Mouse (Mus musculus): Measurements from ENCODE around the gene Cep63. TPM values are rescaled to one million over a fixed set of nuclear protein-coding genes. Genes with fewer than 3 reads are reported as not detected.
A peak's percentile ranks its signal among the peaks of the same experiment; 100 is the strongest.

Cep63 gene
- polyA plus RNA-seq (2015; fragmentation: Nextera tagmentation; extraction: Ambion mirVana), result 41.9 and 44.9 TPM in 2 replicates

DNA sequence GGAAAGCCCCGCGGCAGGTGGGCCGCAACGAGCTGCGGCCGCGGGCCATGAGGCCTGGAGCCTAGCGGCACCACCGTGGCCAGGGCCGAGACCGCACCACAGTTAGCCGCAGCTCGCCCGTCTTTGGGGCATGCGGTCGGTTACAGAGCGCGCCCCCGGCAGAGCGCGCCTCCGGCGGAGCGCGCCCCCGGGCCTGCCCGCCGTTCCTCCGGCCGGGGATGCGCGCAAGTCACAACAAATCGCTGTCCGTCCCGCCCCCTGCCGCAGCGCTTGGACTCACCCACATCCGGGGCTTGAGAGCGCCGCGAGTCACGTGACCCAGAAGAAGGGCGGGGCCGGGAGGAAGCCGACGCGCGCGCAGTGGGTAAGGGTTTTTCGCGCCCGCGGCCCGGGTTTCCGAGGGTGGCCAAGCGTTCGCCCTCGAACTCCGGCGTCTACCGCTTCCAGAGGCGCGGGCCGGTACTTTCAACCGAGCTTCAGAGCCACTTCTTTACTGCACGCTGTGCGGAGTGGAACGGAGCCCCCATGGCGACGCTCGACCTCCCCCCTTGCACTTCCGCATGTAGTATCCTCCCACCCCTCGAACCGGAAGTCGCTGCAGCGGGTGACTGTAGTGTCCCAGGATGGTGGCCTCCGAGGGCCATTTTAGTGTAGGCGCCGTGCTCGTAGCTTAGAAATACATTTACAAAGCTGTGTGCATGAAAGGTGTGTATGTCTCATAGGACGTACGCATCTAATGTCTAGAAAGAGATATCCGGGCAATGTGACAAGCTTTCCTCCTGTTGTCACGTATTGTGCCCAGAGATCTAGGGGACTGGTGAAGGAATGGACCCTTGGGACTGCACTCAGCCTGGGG is at the start of gene Cep63, which contains the start of gene Anapc13:
Gene Cep63 (minus strand): TSS at position 552 of the 856 bp plus-strand sequence.
Gene Anapc13 (plus strand): TSS at position 314 of the 856 bp plus-strand sequence.
- Histone ChIP-seq H3K36me3 (ENCODE audit: control insufficient read depth, insufficient read depth, low read length) (no peaks in the 10 kb centered on the region), H3K4me3 (replicated peaks; ENCODE audit: low read length) (peak within 1 kb of the TSS; percentile 95), H3K27me3 (ENCODE audit: control insufficient read depth, insufficient read depth, low read length) (no peaks in the 10 kb centered on the region), H3K9ac (ENCODE audit: low read length) (peak within 1 kb of the TSS; percentile 99), H3K4me1 (ENCODE audit: control insufficient read depth, insufficient read depth, low read length) (peaks cover 6% of the 10 kb centered on the region), H3K4me2 (ENCODE audit: low read depth, low read length) (peak within 1 kb of the TSS; percentile 84), H3K27ac (ENCODE audit: low read length) (peak within 1 kb of the TSS; percentile 93), H3K9me3 (replicated peaks; ENCODE audit: control insufficient read depth, low read length) (no peaks in the 10 kb centered on the region)
- peak; percentile 96 for ATAC-seq (ENCODE audit: insufficient read depth, low FRiP score)
- under 1% methylated on average over 80 of the region's 84 CpGs for WGBS

DNA sequence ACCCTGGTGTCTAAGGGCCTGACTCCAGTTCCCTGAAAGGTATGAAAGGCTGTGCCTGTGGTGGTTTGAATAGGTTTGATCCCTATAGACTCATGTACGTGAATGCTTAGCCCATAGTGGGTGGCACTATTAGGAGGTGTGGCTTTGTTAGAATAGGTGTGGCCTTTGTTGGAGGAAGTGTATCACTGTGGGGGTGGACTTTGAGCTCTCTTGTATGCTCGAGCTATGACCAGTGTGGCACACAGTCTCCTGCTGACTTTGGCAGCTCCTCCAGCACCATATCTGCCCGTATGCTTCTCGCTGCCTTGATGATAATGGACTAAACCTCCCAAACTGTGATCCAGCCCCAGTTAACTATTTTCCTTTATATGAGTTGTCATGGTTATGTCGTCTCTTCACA is 49.6 kb upstream of the Cep63 start:
- peak; percentile 25; the same call in 1 of the 2 replicates for ATAC-seq (ENCODE audit: insufficient read depth, low FRiP score)
- H3K9ac ChIP-seq (ENCODE audit: low read length), result no peak overlapping the region
- H3K27me3 ChIP-seq (ENCODE audit: control insufficient read depth, insufficient read depth, low read length), result no peaks in the 10 kb centered on the region
- no peaks in the 10 kb centered on the region for H3K9me3 ChIP-seq (replicated peaks; ENCODE audit: control insufficient read depth, low read length)
- WGBS, result 81% methylated on average over 5 of the region's 5 CpGs
- no peaks in the 10 kb centered on the region for H3K36me3 ChIP-seq (ENCODE audit: control insufficient read depth, insufficient read depth, low read length)
- peaks cover 5% of the 10 kb centered on the region; the same call in 1 of the 2 replicates for H3K4me1 ChIP-seq (ENCODE audit: control insufficient read depth, insufficient read depth, low read length)
- H3K4me2 ChIP-seq (ENCODE audit: low read depth, low read length), result no peak overlapping the region
- no peak overlapping the region for H3K27ac ChIP-seq (ENCODE audit: low read length)
- no peak overlapping the region for H3K4me3 ChIP-seq (replicated peaks; ENCODE audit: low read length)

DNA sequence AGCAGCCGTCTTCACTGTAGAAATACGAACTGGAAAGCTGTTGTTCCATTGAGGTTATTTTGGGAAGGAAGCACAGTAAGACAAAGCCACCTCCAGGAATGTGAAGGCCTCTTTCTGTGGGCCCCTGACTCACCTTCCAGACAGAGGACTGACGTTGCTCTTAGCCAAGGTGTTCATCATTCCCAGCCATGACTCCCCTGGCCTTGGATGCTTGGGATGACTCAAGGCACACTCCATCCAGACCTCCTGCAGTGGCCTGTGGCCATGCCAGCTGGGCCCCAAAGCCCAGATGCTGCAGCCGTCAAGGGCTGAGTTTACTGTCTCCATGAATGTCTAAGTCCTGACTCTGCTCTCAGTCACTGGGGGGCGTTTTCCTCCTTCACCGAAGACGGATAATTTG is 47.0 kb upstream of the Cep63 start:
- no peak for ATAC-seq (ENCODE audit: insufficient read depth, low FRiP score)
- Histone ChIP-seq H3K27ac (ENCODE audit: low read length) (no peak overlapping the region), H3K4me2 (ENCODE audit: low read depth, low read length) (no peak overlapping the region), H3K4me1 (ENCODE audit: control insufficient read depth, insufficient read depth, low read length) (peaks cover 5% of the 10 kb centered on the region; the same call in 1 of the 2 replicates), H3K4me3 (replicated peaks; ENCODE audit: low read length) (no peak overlapping the region), H3K27me3 (ENCODE audit: control insufficient read depth, insufficient read depth, low read length) (no peaks in the 10 kb centered on the region), H3K36me3 (ENCODE audit: control insufficient read depth, insufficient read depth, low read length) (no peaks in the 10 kb centered on the region), H3K9me3 (replicated peaks; ENCODE audit: control insufficient read depth, low read length) (no peaks in the 10 kb centered on the region), H3K9ac (ENCODE audit: low read length) (no peak overlapping the region)
- 58% methylated on average over 7 of the region's 7 CpGs for WGBS

DNA sequence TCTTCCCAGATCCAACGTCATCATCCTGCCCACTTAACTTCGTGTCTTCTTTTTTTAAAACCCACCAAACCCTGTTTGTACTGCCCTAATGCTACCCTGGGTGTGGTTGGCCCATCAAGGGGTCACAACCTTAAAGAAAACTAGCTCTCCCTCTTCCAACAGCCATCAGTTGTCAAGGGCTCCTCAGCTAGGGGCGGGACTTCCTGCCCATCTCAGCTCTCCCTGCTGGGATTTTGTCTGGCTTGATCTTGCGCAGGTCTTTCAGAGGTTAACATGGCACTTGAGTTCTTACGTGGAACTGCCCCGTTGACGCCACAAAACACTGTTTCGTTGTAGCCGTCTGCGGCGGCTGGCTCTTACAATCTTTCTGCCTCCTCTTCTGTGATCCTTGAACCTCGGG is 42.6 kb upstream of the Cep63 start:
- H3K27ac ChIP-seq (ENCODE audit: low read length), result no peak overlapping the region
- WGBS, result 84% methylated on average over 12 of the region's 12 CpGs

DNA sequence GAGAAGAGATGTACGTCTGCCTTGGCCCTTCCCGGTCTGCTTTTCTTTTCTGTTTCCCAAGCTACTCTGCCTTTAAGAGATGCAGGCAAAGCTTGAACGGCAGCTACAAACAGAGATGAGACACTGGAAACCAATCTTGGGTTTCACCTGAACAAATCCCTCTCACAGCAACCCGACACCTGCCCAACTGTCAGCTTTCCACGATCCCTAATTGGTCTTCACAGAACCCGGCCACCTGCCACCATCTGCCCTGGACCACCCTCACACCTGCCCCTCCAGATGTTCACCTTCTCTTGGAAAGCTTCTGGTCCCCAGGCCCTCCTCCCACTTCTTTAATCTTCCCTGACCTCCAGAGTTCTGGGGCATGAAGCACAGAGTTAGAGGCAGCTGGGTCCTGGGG is 41.8 kb upstream of the Cep63 start:
- no peak overlapping the region for H3K27ac ChIP-seq (ENCODE audit: low read length)
- H3K4me1 ChIP-seq (ENCODE audit: control insufficient read depth, insufficient read depth, low read length), result peaks cover 5% of the 10 kb centered on the region; the same call in 1 of the 2 replicates
- ATAC-seq (ENCODE audit: insufficient read depth, low FRiP score), result no peak
- no peaks in the 10 kb centered on the region for H3K36me3 ChIP-seq (ENCODE audit: control insufficient read depth, insufficient read depth, low read length)
- H3K9ac ChIP-seq (ENCODE audit: low read length), result no peak overlapping the region
- H3K4me2 ChIP-seq (ENCODE audit: low read depth, low read length), result no peak overlapping the region
- H3K4me3 ChIP-seq (replicated peaks; ENCODE audit: low read length), result no peak overlapping the region
- H3K27me3 ChIP-seq (ENCODE audit: control insufficient read depth, insufficient read depth, low read length), result peaks cover 11% of the 10 kb centered on the region
- WGBS, result 42% methylated on average over 6 of the region's 6 CpGs
- no peaks in the 10 kb centered on the region for H3K9me3 ChIP-seq (replicated peaks; ENCODE audit: control insufficient read depth, low read length)

More for the DNA sequence above, 42.6 kb upstream of the Cep63 start:
- H3K9ac ChIP-seq (ENCODE audit: low read length), result no peak overlapping the region
- H3K4me1 ChIP-seq (ENCODE audit: control insufficient read depth, insufficient read depth, low read length), result peaks cover 5% of the 10 kb centered on the region; the same call in 1 of the 2 replicates
- no peak overlapping the region for H3K4me2 ChIP-seq (ENCODE audit: low read depth, low read length)
- no peak for ATAC-seq (ENCODE audit: insufficient read depth, low FRiP score)
- no peaks in the 10 kb centered on the region for H3K36me3 ChIP-seq (ENCODE audit: control insufficient read depth, insufficient read depth, low read length)
- peaks cover 11% of the 10 kb centered on the region for H3K27me3 ChIP-seq (ENCODE audit: control insufficient read depth, insufficient read depth, low read length)
- H3K9me3 ChIP-seq (replicated peaks; ENCODE audit: control insufficient read depth, low read length), result no peaks in the 10 kb centered on the region
- H3K4me3 ChIP-seq (replicated peaks; ENCODE audit: low read length), result no peak overlapping the region

DNA sequence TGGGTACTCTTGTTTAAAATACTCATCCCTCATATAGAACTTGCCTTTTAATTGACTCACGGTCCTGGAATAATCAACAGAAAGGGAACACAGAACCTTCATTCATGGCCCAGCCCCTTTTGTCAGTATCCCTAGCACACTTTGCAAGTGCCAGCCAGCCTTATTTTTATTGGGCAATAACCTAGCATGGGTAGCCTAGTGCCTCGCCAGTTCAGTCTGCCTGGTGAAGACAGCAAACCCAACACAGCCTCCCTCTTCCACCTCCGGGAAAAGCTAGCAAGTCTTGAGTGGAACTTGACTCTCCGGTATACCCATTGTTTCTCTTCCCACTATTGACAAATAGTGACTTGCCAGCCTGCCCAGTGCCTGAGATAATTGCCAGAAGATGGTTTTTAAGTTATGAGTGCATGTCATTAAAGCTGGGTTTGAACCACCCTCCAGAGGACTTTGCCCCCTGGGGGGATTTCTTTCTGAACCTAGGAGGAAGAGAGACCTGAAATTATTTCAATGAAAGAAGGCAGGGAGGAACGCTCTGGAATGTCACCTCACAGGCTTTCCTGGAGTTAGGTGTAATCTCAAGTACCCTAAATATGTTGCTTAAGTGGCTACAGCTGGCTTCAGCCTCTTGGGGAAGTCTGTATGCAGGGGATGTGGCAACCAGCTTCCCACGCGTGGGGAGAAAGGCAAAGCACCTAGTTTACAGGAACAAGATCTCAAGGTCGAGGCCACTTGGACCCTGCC is 30.2 kb upstream of the Cep63 start:
- H3K27me3 ChIP-seq (ENCODE audit: control insufficient read depth, insufficient read depth, low read length), result no peaks in the 10 kb centered on the region
- no peak overlapping the region for H3K4me3 ChIP-seq (replicated peaks; ENCODE audit: low read length)
- H3K36me3 ChIP-seq (ENCODE audit: control insufficient read depth, insufficient read depth, low read length), result no peaks in the 10 kb centered on the region
- no peak overlapping the region for H3K4me2 ChIP-seq (ENCODE audit: low read depth, low read length)
- H3K27ac ChIP-seq (ENCODE audit: low read length), result no peak overlapping the region
- ATAC-seq (ENCODE audit: insufficient read depth, low FRiP score), result no peak
- no peaks in the 10 kb centered on the region for H3K4me1 ChIP-seq (ENCODE audit: control insufficient read depth, insufficient read depth, low read length)
- WGBS, result 57% methylated on average over 8 of the region's 8 CpGs
- H3K9me3 ChIP-seq (replicated peaks; ENCODE audit: control insufficient read depth, low read length), result 0 out of 2 replicates have a peak, but pooled peaks cover 2% of the 10 kb centered on the region
- H3K9ac ChIP-seq (ENCODE audit: low read length), result no peak overlapping the region

DNA sequence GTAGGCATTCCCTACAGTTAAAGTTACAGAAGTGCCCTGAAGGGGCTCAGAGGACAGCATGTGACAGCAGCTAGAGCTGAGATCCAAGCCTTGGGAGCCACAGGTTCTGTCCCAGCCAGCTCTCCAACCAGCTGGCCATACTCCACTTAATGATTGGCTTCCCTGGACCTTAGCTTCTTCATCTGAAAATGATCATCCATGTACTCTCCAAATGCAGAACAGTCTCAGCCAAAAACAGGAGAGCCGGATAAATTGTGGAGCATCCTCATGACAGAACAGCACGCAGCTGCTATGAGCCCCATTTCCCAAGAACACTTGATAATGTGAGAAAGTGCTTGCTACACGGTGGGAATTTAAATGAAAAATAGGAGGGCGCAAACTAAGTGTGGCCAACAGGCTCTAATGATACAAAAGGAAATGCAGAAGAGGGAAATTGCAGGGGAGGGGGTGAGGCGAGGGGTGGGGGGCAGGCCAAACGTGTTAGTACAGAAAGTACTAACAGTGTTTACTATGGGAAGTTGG is 24.9 kb upstream of the Cep63 start:
- Histone ChIP-seq H3K9ac (ENCODE audit: low read length) (no peak overlapping the region), H3K27ac (ENCODE audit: low read length) (no peak overlapping the region), H3K27me3 (ENCODE audit: control insufficient read depth, insufficient read depth, low read length) (no peaks in the 10 kb centered on the region), H3K4me2 (ENCODE audit: low read depth, low read length) (no peak overlapping the region), H3K4me3 (replicated peaks; ENCODE audit: low read length) (no peak overlapping the region), H3K36me3 (ENCODE audit: control insufficient read depth, insufficient read depth, low read length) (no peaks in the 10 kb centered on the region), H3K9me3 (replicated peaks; ENCODE audit: control insufficient read depth, low read length) (0 out of 2 replicates have a peak, but pooled peaks cover 2% of the 10 kb centered on the region), H3K4me1 (ENCODE audit: control insufficient read depth, insufficient read depth, low read length) (peaks cover 19% of the 10 kb centered on the region)
- no peak for ATAC-seq (ENCODE audit: insufficient read depth, low FRiP score)
- 48% methylated on average over 6 of the region's 6 CpGs for WGBS

DNA sequence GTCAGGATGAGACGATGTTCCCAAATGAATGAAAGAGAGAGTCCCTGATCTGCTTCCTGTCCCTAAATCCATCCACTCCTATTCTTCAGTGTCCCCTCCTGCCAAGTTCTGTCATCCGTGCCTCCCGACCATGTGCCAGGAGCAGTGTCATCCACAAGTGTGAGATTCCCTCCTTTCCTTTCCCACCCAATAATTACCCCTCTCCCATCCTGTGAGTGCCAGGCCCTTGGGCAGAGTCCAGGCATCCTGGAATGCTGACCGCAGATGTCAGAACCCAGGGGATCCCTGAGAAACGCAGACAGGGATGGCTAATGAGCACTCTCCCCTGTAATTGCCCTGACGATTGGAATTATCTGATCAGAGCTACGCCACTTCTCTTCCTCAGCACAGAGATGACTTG is 24.3 kb upstream of the Cep63 start:
- peak overlapping the region; percentile 28 for H3K4me2 ChIP-seq (ENCODE audit: low read depth, low read length)
- H3K27ac ChIP-seq (ENCODE audit: low read length), result peak overlapping the region; percentile 67
- 27% methylated on average over 7 of the region's 7 CpGs for WGBS

More for the DNA sequence above, 24.3 kb upstream of the Cep63 start:
- Histone ChIP-seq H3K4me1 (ENCODE audit: control insufficient read depth, insufficient read depth, low read length) (peaks cover 19% of the 10 kb centered on the region), H3K36me3 (ENCODE audit: control insufficient read depth, insufficient read depth, low read length) (no peaks in the 10 kb centered on the region), H3K27me3 (ENCODE audit: control insufficient read depth, insufficient read depth, low read length) (no peaks in the 10 kb centered on the region), H3K4me3 (replicated peaks; ENCODE audit: low read length) (no peak overlapping the region), H3K9me3 (replicated peaks; ENCODE audit: control insufficient read depth, low read length) (0 out of 2 replicates have a peak, but pooled peaks cover 2% of the 10 kb centered on the region), H3K9ac (ENCODE audit: low read length) (0 out of 2 replicates have a peak overlapping the region, but pooled peaks have one; percentile 24)
- no peak for ATAC-seq (ENCODE audit: insufficient read depth, low FRiP score)

Measured in stomach, embryonic 16.5 days (tissue).